Mouse (Mus musculus) CD4-positive, CD25-positive, alpha-beta regulatory T cell, adult 9 weeks (primary cell): Measurements from ENCODE around the gene Fgfr4. TPM values are rescaled to one million over a fixed set of nuclear protein-coding genes. Genes with fewer than 3 reads are reported as not detected.

ENCODE experiments used
- polyA plus RNA-seq: library from polyadenylated mRNA; unstranded; fragments of 100-300 nt; shearing (Covaris generic); gene quantifications from one replicate; pipeline ENCODE4 v1.2.1, GENCODE M21; 2017

The Fgfr4 gene
- not detected for polyA plus RNA-seq

DNA sequence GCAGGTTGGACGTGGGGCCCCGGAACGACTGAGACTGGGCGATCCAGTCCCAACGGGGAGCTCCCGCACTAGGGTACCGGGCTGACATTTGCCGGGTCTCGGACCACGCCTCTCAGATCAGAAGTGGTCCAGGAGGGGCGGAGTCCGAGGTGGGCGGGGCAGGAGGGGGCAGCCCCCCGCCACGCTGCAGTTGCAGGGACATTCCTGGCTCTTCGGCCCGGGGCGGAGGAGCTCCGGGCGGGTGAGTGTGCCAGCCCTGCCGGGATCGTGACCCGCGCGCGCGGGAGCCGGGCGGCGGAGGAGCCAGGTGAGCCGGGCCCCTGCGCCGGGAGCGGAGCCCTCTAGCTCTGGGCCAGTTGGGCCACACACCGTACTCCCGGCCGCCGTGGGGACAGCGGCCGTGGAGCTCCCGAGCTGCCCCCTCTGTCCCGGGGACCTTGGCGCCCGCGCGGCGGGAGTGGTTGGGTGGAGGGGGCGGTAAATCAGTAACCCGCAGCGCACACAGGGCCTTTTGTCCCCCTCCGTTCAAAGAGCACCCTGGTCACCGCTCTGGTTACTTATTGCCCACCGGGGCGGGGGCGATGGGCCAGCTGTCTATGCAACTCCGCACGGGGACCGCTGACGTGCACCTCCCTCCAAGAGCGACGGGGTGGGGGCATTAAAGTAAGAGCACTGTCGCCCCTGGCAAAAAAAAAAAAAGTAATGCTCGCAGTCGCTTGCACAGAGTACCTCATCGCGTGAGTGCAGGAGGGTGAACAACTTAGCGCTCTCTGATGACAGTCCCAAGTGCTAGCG, at the start of gene Fgfr4:
Gene Fgfr4 (plus strand): TSS at position 20 of the 795 bp plus-strand sequence.

DNA sequence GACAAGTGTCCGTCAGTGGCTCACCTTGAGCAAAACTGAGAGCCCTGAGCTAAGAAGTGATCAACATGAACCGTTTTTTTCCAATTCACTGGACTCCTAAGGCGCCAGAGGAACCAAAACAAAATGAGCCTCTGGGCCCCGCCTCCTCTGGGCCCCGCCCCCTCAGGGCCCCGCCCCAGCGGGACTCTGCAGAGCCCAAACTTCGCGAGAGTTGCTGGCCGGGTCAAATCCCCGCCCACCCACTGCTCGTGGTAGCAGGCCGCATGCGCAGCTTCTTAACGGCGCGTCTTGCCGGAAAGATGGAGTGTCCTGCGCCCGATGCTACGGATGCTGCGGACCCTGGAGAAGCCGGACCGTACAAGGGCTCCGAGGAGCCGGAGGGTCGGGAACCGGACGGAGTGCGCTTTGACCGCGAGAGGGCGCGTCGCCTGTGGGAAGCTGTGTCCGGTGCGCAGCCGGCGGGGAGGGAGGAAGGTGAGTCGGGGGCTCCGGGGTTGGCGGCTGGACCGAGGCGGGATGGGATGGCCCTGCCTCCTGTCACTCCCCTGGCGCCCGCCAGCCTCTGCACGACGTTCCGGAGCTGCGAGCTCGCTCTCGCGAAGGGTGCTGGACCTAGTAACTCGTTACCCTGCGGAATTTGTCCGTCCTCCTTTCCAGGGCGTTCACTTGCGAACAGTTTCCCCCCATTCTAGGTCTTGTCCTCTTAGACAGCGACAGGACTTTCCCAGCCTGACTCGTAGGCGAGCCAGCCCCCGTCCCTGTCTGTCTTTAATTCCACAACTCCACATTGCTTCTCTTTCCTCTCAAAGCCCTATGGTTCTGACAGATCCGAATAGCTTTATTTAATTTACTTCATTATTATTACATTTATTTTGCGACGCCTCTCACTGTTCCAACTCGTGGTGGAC, 47.1 kb upstream of the Fgfr4 start, which contains the start of gene Zfp346:
Gene Zfp346 (plus strand): TSS at position 267 of the 908 bp plus-strand sequence.

DNA sequence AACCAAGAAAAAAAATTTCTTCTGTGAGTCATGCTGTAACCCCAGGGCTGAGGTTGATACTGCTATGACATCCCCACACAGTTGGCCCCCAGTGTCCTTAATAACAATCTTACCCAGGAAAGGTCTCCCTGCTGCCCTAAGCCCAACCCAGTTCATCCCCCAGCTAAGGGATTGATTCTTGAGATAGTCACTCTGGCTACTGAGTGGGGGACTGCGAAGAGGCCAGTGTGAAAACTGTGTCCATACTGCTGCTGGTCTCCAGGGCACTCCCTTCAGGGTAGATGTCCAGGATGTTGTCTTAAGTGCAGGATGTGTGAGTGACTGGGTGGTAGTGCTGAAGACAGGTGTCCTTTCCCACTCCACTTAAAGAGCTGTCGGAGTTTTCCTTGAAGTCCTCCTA, 19.0 kb upstream of the Fgfr4 start, which contains the start of gene Gm17617:
Gene Gm17617 (minus strand): TSS at position 101 of the 400 bp plus-strand sequence.

DNA sequence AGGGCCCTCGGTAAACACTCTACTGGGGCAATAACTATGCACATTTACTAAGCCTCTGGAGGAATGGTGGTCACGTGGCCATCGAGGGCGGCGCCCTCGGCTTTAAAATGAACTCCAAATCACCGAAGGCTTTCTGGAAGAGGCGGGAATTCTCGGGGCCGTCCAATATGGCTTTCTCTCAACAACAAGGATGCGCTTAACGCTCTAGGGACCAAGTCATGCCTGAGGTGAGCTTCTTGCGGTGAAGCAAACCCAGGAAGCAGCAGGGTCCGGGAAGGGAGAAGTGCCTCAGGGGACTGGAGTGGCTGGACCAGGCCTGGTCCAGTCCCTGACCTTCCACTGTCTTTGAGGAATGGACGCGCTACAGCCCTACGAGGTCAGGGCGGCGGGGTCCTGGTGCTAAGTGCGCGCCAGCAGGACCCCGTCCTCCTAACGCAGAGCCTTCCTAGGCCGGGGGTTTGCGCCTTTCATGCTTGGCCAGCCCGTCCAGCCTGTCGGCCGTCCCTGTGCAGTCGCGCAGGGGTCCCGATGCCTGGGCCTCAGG, 57.3 kb downstream of the Fgfr4 start, which contains the start of gene Nsd1:
Gene Nsd1 (plus strand): TSS at position 134 of the 544 bp plus-strand sequence.

Other genes with a start within 250 kb of the Fgfr4 start
- gene Unc5a, start 203.2 kb upstream of the Fgfr4 start, polyA plus RNA-seq = 0.30 TPM
- gene Hk3, start 131.3 kb upstream of the Fgfr4 start, polyA plus RNA-seq = 1.3 TPM
- 79.3 TPM for gene Uimc1, start 52.3 kb upstream of the Fgfr4 start, polyA plus RNA-seq
- gene Zfp346, start 47.3 kb upstream of the Fgfr4 start, polyA plus RNA-seq = 37.3 TPM
- gene Gm17617, start 19.1 kb upstream of the Fgfr4 start, polyA plus RNA-seq = not detected
- 101 TPM for gene Nsd1, start 57.1 kb downstream of the Fgfr4 start, polyA plus RNA-seq
- gene Prelid1, start 167.9 kb downstream of the Fgfr4 start, polyA plus RNA-seq = 473 TPM
- 12.5 TPM for gene Rab24, start 169.3 kb downstream of the Fgfr4 start, polyA plus RNA-seq
- 3.9 TPM for gene Mxd3, start 177.2 kb downstream of the Fgfr4 start, polyA plus RNA-seq
- gene Lman2, start 210.1 kb downstream of the Fgfr4 start, polyA plus RNA-seq = 192 TPM
- gene Rgs14, start 217.1 kb downstream of the Fgfr4 start, polyA plus RNA-seq = 159 TPM
- gene Slc34a1, start 245.5 kb downstream of the Fgfr4 start, polyA plus RNA-seq = not detected